Mouse (Mus musculus): ENCODE results near the gene Sstr1.

Gene Sstr1

DNA sequence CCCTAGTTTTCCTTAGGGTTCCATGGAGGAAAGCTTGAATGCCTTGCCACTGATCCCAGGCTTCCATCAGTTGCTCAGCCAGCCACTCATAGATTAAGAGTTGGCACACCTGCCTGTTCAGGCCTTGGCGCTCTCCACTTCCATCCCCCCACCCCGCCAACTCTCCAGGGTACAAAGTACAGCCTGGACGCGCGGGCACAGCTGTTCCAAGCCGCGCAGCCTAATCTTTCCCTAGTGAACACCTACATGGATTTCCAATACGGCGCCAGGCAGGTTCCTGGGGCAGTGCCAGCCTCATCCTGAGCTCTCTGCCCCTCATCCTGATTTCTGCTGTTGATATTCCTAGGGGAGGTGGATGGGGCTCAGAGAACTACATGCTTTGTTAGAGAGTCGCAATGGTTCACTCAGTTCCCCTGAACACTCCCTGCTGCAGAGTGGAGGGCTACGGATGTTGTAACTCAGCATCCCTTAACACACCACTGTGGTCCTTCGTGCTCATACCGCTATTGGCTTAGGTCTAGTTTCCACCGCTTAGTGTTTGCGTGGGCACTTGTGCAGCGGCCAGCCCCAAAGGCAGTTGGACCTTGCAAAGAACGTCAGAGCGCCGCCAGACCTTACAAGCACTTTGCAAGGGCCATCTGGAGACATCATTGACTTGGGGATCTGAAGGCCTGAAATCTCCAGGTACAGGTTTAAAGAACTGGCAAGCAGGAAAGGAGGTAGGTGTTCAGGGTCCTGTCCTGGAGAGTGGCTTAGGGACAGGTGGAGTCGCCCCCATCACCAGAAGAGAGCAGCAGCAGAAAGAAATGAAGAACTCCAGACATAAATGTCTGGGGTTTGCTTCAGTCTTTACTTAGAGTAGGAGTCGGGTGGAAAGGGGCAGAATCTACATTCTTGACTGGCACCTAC lies at the start of gene Sstr1:
Sstr1 (plus strand) TSS at position 610 of the 909 bp plus-strand sequence.
- no peak for DNase-seq (ENCODE audit: low read depth, low spot score)

DNA sequence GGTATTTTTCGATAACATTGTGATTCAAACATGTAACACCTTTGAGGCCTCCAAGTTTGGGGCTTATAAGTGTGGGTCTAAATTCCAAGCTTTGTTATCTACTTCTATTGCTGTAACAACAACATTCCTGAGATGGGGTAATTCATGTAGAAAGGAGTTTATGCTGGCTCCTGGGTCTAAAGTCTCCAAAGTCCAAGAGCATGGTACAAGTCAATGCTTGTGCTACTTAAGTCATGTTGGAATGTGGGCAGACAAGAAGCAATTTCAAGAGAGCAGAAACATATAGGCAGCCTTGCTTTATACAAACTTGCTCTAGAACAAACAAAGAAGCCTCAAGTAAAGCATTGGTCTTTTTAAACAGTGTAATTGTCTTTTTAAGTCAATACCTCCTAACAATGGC lies 12.8 kb upstream of the Sstr1 start:
- no peak for DNase-seq (ENCODE audit: low read depth, low spot score)

- DNase-seq (ENCODE audit: low read depth, low spot score): no peak
Measured at GRCm38 (mm10) chr12:58201190-58201589, 10.4 kb upstream of the Sstr1 start.

DNA sequence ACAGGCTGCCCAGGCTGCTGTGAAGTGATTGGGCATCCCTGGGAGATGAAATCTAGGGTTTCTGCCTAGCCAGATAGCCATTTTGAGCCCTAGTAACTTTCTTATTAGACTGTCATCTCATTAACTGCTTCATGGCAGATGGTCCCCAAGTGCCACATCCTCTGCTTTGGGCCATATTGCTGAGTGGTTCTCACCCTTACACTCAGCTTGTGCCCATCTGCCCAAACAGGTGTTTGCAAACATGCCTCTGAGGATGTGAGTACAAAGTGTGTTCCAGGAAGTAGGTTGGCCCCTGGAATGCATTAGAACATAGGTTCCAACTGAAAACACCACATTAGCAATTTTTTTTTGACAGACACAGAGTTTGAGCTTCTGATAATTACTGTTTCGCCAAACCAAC lies 3.6 kb upstream of the Sstr1 start:
- DNase-seq (ENCODE audit: low read depth, low spot score): no peak

DNA sequence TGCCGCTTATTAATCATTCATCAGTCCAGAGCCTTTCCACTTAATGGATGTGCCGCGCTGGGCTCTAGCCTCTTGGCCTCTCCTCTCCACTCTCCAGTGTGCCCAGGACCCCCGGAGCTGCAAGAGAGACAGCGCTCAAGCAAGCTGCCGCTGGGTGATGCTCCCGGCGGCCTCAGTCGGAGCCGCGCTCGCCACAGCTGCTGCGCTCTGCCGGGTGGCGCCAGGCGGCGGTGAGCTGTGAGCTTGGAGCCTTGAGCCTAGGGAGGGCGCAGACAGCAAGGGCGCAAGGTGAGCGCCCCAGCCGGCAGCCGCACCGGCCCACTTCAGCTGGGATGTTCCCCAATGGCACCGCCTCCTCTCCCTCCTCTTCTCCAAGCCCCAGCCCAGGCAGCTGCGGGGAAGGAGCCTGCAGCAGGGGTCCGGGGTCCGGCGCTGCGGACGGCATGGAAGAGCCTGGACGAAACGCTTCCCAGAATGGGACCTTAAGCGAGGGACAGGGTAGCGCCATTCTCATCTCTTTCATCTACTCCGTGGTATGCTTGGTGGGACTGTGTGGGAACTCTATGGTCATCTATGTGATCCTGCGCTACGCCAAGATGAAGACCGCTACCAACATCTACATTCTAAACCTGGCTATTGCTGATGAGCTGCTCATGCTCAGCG lies 820 bp downstream of the Sstr1 start:
- DNase-seq (ENCODE audit: low read depth, low spot score): peak; percentile 55

GRCm38 (mm10) chr12:58212924-58213450 lies 1.4 kb downstream of the Sstr1 start:
- peak; percentile 22 for DNase-seq (ENCODE audit: low read depth, low spot score)

DNA sequence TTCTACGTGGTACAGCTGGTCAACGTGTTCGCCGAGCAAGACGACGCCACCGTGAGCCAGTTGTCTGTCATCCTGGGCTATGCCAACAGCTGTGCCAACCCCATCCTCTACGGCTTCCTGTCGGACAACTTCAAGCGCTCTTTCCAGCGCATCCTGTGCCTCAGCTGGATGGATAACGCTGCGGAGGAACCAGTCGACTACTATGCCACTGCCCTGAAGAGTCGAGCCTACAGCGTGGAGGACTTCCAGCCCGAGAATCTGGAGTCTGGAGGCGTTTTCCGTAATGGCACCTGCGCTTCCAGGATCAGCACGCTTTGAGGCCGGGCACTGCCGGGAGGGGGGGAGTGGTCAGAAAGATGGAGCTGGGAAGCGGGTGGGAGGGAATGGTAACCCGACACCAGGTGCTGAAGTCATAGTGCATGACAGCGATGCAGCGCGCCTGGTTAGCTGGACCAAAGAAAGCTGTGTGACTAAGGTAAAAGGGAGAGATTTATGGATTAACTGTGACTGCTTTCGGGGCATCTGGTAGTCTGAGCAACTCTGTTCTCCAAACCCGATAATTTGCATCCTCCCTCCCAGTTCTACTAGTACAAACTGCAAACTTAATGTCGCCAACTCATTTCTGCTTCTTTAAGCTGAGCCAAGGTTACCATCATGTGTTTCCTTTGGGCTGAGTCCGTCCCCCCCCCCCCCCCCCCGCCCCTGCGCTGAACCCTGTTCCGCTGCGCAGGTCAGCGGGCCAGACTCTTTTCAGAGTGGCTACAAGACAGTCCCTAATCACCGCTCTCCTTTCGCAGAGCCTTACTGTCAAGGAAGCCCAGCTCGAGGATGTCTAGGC lies 2.1 kb downstream of the Sstr1 start:
- peak; percentile 70 for DNase-seq (ENCODE audit: low read depth, low spot score)

GRCm38 (mm10) chr12:58214289-58215136 lies 2.9 kb downstream of the Sstr1 start:
- no peak for DNase-seq (ENCODE audit: low read depth, low spot score)

- DNase-seq (ENCODE audit: low read depth, low spot score): no peak
Measured at GRCm38 (mm10) chr12:58216218-58216617, 4.6 kb downstream of the Sstr1 start.

DNA sequence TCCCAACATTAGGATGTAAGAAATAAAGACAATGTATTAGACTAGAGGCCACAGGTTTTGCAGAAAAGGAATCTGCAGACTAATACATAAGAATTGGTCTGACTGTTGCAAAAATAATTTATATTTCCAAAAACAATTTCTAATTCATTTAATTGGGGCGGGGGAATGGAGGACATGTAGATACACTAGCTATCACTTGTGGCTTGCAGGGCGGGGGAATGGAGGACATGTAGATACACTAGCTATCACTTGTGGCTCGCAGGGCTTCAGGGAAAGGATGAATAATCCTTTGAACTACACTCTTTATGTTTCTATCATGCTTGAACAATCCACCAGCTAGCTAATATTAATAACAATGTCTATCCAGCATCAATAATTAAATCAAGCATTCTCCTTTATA lies 7.5 kb downstream of the Sstr1 start:
- DNase-seq (ENCODE audit: low read depth, low spot score): no peak

DNA sequence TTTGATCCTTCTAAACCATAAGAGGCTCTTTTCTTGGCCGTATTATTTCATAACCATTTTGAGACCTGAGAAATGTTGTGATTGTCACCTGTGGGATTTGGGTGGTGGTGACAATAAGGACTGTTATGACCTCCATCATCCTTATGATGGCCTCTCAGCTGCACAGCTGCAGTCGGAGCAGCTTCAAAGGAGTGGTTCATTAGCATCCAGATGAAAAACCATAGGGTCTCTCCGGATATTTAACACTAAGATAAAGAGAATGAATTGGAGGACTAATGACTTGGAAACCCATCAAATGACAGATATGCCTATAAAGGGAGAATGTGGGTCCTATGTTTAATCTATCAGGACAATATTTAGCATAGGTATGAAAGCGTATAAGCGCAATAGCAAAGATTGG lies 14.1 kb downstream of the Sstr1 start:
- DNase-seq (ENCODE audit: low read depth, low spot score): no peak

GRCm38 (mm10) chr12:58232489-58232888 lies 20.9 kb downstream of the Sstr1 start:
- DNase-seq (ENCODE audit: low read depth, low spot score): no peak

- DNase-seq (ENCODE audit: low read depth, low spot score): no peak
Measured at GRCm38 (mm10) chr12:58251901-58252300, 40.3 kb downstream of the Sstr1 start.

Data from mesoderm, embryonic 11.5 days (tissue).